Mouse (Mus musculus) liver, embryonic 11.5 days (tissue): ENCODE data around the gene Llcfc1. TPM values are rescaled to one million over a fixed set of nuclear protein-coding genes. Genes with fewer than 3 reads are reported as not detected.

Experiments used
- ATAC-seq: fragments of 200-750 bp; cut with Nextera tagmentation; replicated peaks from 2 replicates; pipeline ENCODE4 v1.8.0; 2017; ENCODE audit warnings: moderate number of reproducible peaks, mild to moderate bottlenecking, moderate TSS enrichment, moderate library complexity; ENCODE audit not compliant: low FRiP score
- DNase-seq: peaks from one replicate; pipeline ENCODE4 v3.0.0-alpha.2; 2017; ENCODE audit warnings: low spot score
- H3K27ac ChIP-seq: fragments of 300-500 bp; sonication (generic); 2 replicates; pipeline ENCODE4 v1.5.1; 2014; ENCODE audit warnings: mild to moderate bottlenecking, low read depth, low read length, control low read depth
- H3K27me3 ChIP-seq: fragments of 300-500 bp; sonication (generic); replicated peaks from 2 replicates; pipeline ENCODE4 v1.6.1; 2014; ENCODE audit warnings: low read length, mixed read lengths; ENCODE audit not compliant: control insufficient read depth, insufficient read depth
- H3K36me3 ChIP-seq: fragments of 300-500 bp; sonication (generic); 2 replicates; pipeline ENCODE4 v1.6.1; 2014; ENCODE audit warnings: mild to moderate bottlenecking, low read length, moderate library complexity, mixed read lengths; ENCODE audit not compliant: control insufficient read depth, insufficient read depth
- H3K4me1 ChIP-seq: fragments of 300-500 bp; sonication (generic); replicated peaks from 2 replicates; pipeline ENCODE4 v1.6.1; 2014; ENCODE audit warnings: low read length, mixed read lengths; ENCODE audit not compliant: control insufficient read depth, insufficient read depth
- H3K4me2 ChIP-seq: fragments of 300-500 bp; sonication (generic); 2 replicates; pipeline ENCODE4 v1.6.1; 2014; ENCODE audit warnings: mild to moderate bottlenecking, control low read depth, moderate library complexity
- H3K4me3 ChIP-seq: fragments of 300-500 bp; sonication (generic); 2 replicates; pipeline ENCODE4 v1.5.1; 2014; ENCODE audit warnings: low read depth, low read length, control low read depth
- H3K9ac ChIP-seq: fragments of 300-500 bp; sonication (generic); 2 replicates; pipeline ENCODE4 v1.6.1; 2014; ENCODE audit warnings: low read depth, low read length, control low read depth
- H3K9me3 ChIP-seq: fragments of 300-500 bp; sonication (generic); 2 replicates; pipeline ENCODE4 v1.6.1; 2016; ENCODE audit warnings: low read length, inconsistent platforms, mixed read lengths; ENCODE audit not compliant: control insufficient read depth
- WGBS: fragments of 180-500 bp; shearing (Covaris S2); extraction: QIAGEN DNeasy Blood & Tissue Kit; methylation state at CpG from one replicate; pipeline ENCODE4 v1.1.7; 2014; 5-methylcytosine and 5-hydroxymethylcytosine counted together
- polyA plus RNA-seq: library from polyadenylated mRNA; unstranded; fragments of >200 nt; fragmentation: Nextera tagmentation; extraction: Ambion mirVana; gene quantifications from 2 replicates; pipeline ENCODE4 v1.2.1, GENCODE M21; 2014

Llcfc1 gene
- polyA plus RNA-seq, 1 experiment from 2014 or later = not detected

DNA sequence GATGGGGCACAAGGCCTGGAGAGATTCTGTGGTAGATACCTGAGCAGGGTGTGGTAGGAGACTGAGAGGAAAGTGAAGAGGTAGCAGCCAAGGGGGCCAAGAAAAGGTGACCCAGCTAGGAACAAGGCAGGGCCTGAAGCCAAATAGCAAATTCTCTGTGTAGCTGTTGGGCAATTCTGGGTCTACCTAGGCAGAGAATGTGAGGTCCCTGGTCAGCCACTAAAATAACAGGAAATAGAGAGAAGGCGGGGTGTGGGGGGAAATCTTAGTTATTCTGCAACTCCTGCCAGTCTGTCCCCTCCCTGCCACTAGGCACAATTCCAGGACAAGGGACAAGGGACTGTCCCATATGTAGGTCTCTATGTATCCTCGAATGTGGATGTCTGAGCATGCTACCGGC is 41.0 kb upstream of the Llcfc1 start:
- Histone ChIP-seq H3K36me3 (no peaks in the 10 kb centered on the region), H3K9ac (no peak overlapping the region), H3K4me2 (no peak overlapping the region), H3K4me3 (no peak overlapping the region), H3K27me3 (no peaks in the 10 kb centered on the region; the same call in 1 of the 2 replicates), H3K27ac (no peak overlapping the region), H3K4me1 (0 out of 2 replicates have a peak, but pooled peaks cover 2% of the 10 kb centered on the region), H3K9me3 (no peaks in the 10 kb centered on the region)
- WGBS = 79% methylated on average over 3 of the region's 3 CpGs
- ATAC-seq = no peak
- no peak for DNase-seq

- 83% methylated on average over 3 of the region's 3 CpGs for WGBS
- ATAC-seq (no peak), DNase-seq (no peak)
- Histone ChIP-seq H3K27me3 (no peaks in the 10 kb centered on the region; the same call in 1 of the 2 replicates), H3K4me1 (0 out of 2 replicates have a peak, but pooled peaks cover 1% of the 10 kb centered on the region), H3K9me3 (no peaks in the 10 kb centered on the region), H3K4me2 (no peak overlapping the region), H3K9ac (no peak overlapping the region), H3K27ac (no peak overlapping the region), H3K36me3 (no peaks in the 10 kb centered on the region), H3K4me3 (no peak overlapping the region)
These were observed 38.0 kb upstream of the Llcfc1 start for GRCm38 (mm10) chr6:41646220-41646619.

DNA sequence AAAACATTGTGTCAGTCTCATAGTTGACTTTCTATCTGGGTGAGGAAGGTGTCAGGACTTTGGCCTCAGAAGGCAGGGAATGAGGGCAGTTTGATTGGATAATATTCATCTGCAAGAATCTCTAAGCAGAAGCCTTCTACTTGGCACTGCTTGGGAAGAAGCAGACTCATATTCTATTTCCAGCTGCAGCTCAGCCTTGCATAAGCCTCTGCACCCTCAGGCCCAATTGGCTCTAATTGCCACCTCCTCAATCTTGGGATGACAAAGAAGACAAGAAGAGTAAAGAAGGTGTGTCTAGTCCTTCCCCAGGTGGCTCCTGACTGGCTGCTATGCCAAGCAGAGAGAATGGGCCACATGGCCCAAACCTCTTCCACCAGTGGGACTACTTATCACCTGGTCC is 37.6 kb upstream of the Llcfc1 start:
- Histone ChIP-seq H3K4me1 (no peaks in the 10 kb centered on the region), H3K4me2 (no peak overlapping the region), H3K36me3 (no peaks in the 10 kb centered on the region), H3K9me3 (no peaks in the 10 kb centered on the region), H3K27me3 (no peaks in the 10 kb centered on the region; the same call in 1 of the 2 replicates), H3K4me3 (no peak overlapping the region), H3K27ac (no peak overlapping the region), H3K9ac (no peak overlapping the region)
- no peak for DNase-seq
- no peak for ATAC-seq

- no peaks in the 10 kb centered on the region for H3K9me3 ChIP-seq
These were observed 31.1 kb upstream of the Llcfc1 start for GRCm38 (mm10) chr6:41653173-41653572.

DNA sequence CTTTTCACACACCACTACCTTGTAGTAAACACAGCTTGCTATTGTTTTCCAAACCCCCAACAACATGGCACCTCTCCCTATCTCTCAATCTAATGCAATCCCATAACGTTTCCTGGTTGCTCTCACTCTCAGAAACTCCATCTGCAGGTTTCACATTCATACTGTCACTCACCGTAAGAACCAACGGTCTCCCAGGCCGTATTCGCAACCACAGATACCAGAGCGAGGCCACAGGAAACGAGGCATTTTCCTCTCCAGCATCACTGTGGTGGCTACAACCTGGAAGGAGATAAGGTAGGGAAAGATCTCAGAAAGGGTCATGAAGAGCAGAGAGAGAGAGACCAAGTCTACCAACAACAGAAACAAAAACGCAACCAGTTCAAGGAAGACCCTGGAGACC is 29.6 kb upstream of the Llcfc1 start:
- H3K36me3 ChIP-seq = no peaks in the 10 kb centered on the region
- H3K4me2 ChIP-seq = no peak overlapping the region
- no peaks in the 10 kb centered on the region for H3K27me3 ChIP-seq
- no peaks in the 10 kb centered on the region for H3K9me3 ChIP-seq
- ATAC-seq (no peak), DNase-seq (no peak)
- H3K4me3 ChIP-seq = no peak overlapping the region
- H3K4me1 ChIP-seq = no peaks in the 10 kb centered on the region
- no peak overlapping the region for H3K9ac ChIP-seq
- 42% methylated on average over 8 of the region's 8 CpGs for WGBS
- no peak overlapping the region for H3K27ac ChIP-seq

More at GRCm38 (mm10) chr6:41653173-41653572, 31.1 kb upstream of the Llcfc1 start:
- DNase-seq = no peak
- no peak overlapping the region for H3K4me2 ChIP-seq
- 67% methylated on average over 5 of the region's 5 CpGs for WGBS
- no peaks in the 10 kb centered on the region for H3K36me3 ChIP-seq
- H3K27me3 ChIP-seq = no peaks in the 10 kb centered on the region
- no peak overlapping the region for H3K27ac ChIP-seq
- no peaks in the 10 kb centered on the region for H3K4me1 ChIP-seq
- no peak for ATAC-seq
- H3K9ac ChIP-seq = no peak overlapping the region
- H3K4me3 ChIP-seq = no peak overlapping the region

- Histone ChIP-seq H3K9me3 (no peaks in the 10 kb centered on the region), H3K27me3 (no peaks in the 10 kb centered on the region), H3K36me3 (no peaks in the 10 kb centered on the region), H3K4me2 (no peak overlapping the region), H3K27ac (no peak overlapping the region), H3K4me3 (no peak overlapping the region), H3K9ac (no peak overlapping the region), H3K4me1 (no peaks in the 10 kb centered on the region)
- ATAC-seq = no peak
- WGBS = 27% methylated on average over 1 of the region's 1 CpGs
- no peak for DNase-seq
These were observed 25.7 kb upstream of the Llcfc1 start for GRCm38 (mm10) chr6:41658487-41658886.

DNA sequence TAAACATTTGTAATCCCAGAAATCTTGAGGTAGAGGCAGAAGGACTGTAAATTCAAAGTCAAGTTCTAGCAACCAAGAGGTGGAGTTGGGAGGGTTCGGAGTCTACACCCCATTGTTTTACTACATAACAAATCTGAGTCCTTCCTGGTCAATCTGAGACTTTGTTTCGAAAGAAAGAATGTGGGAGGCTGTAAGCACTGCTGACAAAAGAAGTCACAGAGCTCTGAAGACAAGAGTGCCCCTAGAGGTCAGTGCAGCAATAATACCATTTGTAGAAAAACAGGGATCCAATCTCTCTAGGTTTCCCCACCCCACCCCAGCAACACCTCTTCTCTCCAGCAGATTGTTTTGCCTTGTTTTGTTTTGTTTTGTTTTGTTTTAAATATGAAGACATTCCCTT is 21.9 kb upstream of the Llcfc1 start:
- no peak for DNase-seq
- WGBS = 26% methylated on average over 2 of the region's 2 CpGs
- Histone ChIP-seq H3K9ac (no peak overlapping the region), H3K9me3 (no peaks in the 10 kb centered on the region), H3K27ac (no peak overlapping the region), H3K4me3 (no peak overlapping the region), H3K4me2 (no peak overlapping the region), H3K4me1 (no peaks in the 10 kb centered on the region), H3K36me3 (no peaks in the 10 kb centered on the region), H3K27me3 (no peaks in the 10 kb centered on the region; the same call in 1 of the 2 replicates)
- no peak for ATAC-seq

- Histone ChIP-seq H3K9me3 (no peaks in the 10 kb centered on the region), H3K4me3 (no peak overlapping the region), H3K27ac (no peak overlapping the region), H3K4me1 (no peaks in the 10 kb centered on the region), H3K36me3 (no peaks in the 10 kb centered on the region), H3K27me3 (no peaks in the 10 kb centered on the region), H3K9ac (no peak overlapping the region), H3K4me2 (no peak overlapping the region)
- no peak for ATAC-seq
- 64% methylated on average over 2 of the region's 2 CpGs for WGBS
- no peak for DNase-seq
These were observed 7.7 kb upstream of the Llcfc1 start for GRCm38 (mm10) chr6:41676530-41676929.

- no peak for DNase-seq
- no peak for ATAC-seq
- no peak within 1 kb of the TSS for H3K4me2 ChIP-seq
- no peak within 1 kb of the TSS for H3K9ac ChIP-seq
- H3K27ac ChIP-seq = no peak within 1 kb of the TSS
- H3K4me3 ChIP-seq = no peak within 1 kb of the TSS
- H3K27me3 ChIP-seq = no peaks in the 10 kb centered on the region
- H3K4me1 ChIP-seq = peaks cover 9% of the 10 kb centered on the region; the same call in 1 of the 2 replicates
- no peaks in the 10 kb centered on the region for H3K36me3 ChIP-seq
- 68% methylated on average over 1 of the region's 1 CpGs for WGBS
- no peaks in the 10 kb centered on the region for H3K9me3 ChIP-seq
These were observed 3.6 kb upstream of the Llcfc1 start, which contains the start of gene Trpv5 for GRCm38 (mm10) chr6:41680669-41681068. Gene Trpv5 (minus strand): TSS chr6:41680769.
